Mouse (Mus musculus) spleen, postnatal 4 days (tissue): ENCODE measurements at regions not wholly inside any gene's neighbourhood (a gene's known extent, or its start where the extent isn't known, plus 50 kb on each side); places are given as distances from the start of the nearest gene placed in this dataset.

Source experiments
- DNase-seq, 2 experiments: peaks; one replicate each; pipeline ENCODE4 v3.0.0; 2022; ENCODE audit warnings: low spot score in 2 of 2

DNA sequence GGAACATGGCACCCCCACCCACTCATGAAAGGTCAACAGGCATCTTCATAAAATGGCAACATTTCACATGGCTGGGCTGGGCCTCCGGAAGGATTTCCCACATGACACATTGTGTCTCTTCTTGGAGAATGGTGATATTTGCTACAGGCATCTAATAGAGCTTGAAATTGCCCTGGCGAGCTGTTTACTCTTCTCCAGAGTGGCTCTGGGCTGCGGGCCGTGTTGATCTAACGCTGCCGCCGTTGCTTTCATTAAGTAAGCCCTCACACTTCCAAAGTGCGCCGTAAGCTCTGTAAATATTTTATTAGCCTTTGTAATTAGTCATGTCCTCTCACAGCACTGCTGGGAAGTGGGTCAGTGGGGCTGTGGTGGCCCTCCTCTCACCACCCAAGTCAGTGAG lies 164.4 kb upstream of the Ctnnb1 start:
- no peak for DNase-seq

DNA sequence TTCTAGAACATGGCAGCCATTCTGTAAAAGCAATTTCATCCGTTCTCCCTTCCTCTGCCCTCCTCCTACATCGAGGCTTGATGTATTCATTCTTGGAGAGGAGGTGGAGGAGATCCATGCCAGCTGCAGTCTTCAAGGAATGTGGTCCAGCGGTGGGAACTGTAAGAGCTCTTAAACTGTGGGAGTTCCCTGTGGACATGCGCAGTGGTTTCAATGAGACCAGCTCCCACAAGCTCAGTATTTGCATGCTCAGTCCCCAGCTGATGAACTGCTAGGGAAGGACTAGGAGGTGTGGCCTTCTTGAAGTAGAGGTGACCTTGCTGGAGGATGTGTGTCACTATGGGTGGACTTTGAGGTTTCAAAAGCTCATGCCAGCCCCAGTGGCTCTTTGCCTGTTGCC lies 163.7 kb upstream of the Ctnnb1 start:
- DNase-seq = no peak

DNA sequence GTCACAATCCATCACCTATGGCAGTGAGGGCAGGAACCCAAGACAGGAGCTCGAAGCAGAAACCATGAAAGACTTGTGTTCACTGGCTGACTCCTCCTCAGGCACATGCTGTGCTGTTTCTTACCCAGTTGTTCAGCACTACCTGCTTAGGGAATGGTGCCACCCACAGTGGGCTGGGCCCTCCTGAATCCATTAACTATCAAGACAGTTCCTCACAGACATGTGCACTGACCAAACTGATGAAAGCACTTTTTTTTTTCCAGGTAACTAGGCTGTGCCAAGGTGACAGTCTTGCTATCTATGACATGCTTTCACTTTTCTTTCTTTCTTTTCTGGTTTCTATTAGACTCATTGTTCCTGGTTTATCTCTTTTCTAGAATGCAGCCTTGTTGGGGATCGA lies 162.1 kb upstream of the Ctnnb1 start:
- DNase-seq = no peak

DNA sequence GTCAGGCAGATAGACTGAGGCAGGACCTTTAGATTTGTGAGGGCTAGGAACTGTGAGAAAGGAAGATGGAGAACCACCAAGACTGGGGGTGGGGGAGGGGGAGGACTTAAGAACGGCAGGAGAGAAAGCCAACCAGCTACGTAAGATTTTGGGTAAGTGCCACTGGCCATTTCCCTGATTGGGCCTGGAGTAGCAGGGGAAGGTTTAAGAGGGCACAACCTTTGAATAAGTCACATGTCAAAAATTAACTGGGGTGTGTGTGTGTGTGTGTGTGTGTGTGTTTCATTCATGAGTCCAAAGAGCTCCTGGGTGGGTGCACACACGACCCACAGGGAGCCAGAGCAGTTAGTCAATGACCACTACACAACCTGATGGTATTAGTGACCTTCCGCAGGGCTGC lies 161.6 kb upstream of the Ctnnb1 start:
- no peak for DNase-seq

DNA sequence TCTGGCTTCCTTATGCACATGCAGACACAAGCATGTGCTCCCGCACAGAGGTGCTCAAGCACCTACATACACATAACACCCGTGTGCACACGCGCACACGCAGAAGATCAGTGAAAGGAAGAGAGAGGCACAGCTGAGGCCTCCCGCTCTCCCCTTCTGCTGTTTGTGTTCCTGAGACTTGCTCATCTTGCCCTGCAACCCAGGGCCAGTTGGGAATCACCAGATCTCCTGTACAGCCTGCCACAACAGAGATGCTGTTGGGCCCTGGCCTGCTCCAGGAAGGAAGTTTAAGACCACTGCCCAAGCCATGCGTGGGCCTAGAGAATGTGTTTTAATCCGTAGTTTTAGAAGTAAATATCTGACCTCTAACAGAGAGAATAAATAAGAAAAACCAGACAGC lies 160.0 kb upstream of the Ctnnb1 start:
- no peak for DNase-seq

DNA sequence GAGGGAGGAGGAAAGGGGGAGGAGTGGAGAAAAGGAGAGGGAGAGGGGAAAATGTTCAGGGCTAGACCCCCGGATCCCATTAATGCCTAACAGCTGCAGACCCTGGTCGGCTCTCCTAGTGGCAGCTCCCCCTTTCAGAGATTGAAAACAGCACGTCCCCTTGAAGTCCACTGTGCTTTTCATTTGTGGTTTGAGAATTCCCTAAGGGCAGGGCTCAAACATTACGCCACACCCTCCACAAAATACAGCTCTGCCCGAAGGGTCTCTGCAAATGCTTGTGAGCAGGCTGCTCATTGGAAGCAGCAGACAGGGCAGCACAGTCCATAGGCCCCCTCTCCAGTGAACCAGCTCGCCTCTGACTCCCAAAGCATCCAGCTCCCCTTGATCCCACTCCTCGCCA lies 159.3 kb upstream of the Ctnnb1 start:
- DNase-seq = no peak

DNA sequence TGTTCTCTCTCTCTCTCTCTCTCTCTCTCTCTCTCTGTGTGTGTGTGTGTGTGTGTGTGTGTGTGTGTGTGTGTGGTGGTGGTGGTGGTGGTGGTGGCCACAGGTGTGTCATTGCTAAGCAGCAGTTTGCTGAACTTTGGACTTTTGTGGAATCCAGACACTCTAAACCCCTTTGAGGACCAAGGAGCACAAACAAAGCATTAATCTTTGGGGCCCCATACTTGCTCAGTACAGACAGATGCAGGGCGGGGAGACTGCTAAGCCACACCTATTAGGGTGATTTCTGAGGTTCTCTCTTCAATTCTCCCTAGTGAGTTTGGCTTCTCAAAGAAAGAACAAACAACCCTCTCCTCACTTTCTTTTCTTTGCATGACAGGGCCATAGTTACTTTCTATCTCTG lies 158.1 kb upstream of the Ctnnb1 start:
- DNase-seq = no peak

DNA sequence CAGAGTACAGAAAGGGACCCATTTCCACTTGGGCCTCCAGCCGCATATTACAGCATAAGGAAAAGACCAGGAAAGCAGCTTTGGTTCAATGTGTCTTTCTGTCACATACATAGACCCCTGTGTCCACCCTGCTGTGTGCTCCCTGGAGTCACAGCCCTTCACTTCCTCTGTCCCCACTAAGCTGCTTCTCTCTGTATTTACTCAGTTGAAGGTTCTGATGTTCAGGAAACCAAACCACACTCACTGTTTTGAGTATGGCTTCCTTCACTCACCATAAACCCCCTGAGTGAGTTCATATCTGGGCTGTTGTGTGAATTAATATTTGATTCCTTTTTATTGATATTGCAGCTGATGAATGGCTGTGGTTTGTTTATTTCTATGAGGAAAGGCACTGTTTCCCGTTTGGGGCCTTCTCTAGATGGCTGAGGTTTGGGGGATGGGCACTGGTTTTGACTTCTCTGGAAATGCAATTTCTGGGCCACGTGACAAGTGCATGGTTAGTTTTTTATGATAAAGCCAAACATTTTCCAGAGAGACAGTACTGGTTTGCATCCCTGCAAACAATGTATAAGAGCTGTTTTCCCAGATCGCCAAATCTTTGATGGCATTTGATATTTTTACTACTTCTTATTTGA lies 157.0 kb upstream of the Ctnnb1 start:
- DNase-seq = no peak

DNA sequence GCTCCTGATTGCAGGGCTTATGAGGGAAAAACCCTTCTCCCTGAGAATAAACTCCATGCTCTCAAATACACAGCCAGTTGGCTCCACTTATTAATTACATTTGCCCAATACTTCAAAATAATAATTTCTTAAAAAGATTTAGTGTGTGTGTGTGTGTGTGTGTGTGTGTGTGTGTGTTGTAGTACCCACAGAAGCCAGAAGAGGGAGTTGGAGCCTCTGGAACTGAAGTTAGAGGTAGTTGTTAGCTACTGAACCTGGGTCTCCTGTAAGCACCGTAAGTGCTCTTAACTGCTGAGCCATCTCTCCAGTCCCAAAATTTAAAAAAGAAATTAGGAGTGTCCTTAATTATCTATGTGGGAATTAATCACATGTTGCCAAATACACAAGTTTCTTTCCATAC lies 154.8 kb upstream of the Ctnnb1 start:
- DNase-seq = no peak

DNA sequence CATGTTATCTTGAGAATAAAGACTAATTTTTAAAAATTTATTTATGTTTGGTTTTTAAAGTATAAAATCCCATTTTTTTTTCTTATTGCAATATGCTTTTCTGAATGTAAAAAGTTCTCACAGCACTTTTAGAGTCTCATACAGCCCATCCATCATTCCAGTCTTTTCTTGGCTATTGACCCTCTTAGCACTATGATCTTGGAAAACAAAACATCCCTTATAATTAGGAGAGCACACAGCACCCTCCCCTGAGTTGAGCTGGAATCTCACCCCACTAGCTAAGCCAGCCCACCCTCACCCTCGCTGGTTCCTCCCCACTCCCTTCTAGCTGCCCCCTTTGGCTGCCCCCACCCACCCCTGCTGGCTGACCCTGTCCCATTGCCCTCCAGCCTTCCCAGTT lies 154.2 kb upstream of the Ctnnb1 start:
- no peak for DNase-seq

DNA sequence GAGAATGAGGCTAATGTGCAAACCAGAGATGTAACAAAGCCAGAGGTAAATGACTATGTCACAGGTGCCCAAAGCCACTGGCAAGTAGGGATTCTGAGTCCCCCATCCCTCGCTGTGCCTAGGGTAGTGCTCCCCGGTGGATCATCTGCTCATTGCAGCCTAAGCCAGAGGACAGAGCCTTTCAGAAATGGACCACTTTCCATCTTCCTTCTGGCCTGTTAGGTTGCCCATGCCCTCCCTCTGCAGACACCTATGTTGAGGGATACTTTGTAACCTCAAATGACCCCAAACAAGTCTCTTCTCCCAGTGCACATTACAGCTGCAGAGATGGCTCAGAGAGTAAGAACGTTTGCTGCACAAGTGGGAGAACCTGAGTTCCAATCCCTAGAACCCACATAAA lies 153.3 kb upstream of the Ctnnb1 start:
- no peak for DNase-seq

DNA sequence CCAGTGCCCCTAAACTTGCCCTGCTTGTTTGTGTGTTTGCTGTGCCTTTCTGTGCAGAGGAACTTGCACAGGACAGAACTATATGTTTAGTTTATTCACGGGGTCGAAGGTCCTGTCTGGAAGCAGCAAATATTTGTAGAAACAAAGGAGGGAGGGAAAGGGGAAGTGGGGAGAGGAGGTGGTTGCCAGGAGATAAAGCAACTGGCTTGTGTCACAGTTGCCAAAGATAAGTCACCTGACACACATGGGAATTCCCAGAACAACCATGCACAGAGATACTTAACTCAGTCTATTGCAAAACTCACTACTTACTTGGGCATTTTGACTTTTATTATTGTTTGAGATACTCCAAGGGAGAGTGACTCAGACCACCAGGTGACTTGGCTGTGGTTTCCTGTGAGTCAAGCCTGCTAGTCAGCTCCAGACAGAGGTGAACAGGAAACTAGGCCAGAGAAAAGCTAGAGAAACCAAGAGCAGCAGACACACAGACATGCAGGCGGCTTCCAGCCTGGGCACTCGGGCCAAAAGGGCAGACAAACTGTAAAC lies 152.5 kb upstream of the Ctnnb1 start:
- DNase-seq = no peak

DNA sequence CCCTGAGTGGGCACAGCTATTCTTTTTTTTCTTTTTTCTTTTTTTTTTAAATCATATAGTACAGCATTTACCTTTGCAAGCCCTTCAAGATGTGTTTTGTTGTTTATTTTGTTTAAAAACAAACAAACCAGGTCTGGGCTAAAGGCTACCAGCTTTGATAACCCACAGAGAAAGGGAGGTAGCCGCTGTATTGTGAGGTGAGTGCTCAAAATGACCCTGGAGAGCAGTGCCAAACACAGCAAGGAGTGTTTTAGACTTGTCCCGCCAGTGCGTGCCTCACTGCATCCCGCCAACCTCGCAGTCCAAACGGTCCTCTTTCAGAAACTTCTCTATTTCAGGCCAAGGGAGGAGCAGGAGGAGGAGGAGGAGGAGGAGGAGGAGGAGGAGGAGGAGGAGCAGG lies 152.0 kb upstream of the Ctnnb1 start:
- no peak for DNase-seq

DNA sequence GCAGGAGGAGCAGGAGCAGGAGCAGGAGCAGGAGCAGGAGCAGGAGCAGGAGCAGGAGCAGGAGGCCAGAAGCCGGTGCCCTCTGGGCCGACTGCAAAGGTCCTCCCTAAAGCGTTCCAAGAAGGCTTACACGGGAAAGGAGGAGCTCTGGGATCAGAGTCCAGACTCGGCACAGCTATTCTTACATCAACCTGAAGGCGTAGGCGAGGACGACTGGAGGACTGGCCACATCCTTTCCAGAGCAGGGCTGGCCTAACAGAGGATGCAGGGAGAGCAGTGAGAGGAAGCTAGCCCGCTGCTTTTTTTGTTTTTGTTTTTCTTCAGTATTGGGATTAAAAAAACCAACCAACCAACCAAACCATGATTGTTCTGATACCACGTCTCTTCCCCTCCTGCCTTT lies 151.5 kb upstream of the Ctnnb1 start:
- DNase-seq = no peak

DNA sequence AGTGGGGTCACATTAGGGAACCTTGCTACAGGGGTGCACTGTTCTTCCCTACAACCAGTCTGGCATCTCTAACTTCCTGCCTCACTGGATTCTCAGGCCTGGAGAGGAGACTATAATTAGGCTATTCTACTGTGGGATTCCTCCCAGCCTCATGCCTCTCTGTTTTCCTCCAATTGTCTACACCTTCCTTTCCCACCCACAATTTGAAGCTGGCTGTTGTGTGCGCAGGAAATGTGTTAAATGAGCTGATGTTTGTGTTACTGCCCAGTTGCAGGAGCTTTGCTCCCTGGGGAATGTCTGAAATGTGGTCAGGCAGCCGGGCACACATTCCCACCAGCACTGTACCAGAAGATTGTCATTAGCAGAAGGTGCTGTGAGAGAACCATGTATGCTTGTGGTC lies 150.6 kb upstream of the Ctnnb1 start:
- no peak for DNase-seq

DNA sequence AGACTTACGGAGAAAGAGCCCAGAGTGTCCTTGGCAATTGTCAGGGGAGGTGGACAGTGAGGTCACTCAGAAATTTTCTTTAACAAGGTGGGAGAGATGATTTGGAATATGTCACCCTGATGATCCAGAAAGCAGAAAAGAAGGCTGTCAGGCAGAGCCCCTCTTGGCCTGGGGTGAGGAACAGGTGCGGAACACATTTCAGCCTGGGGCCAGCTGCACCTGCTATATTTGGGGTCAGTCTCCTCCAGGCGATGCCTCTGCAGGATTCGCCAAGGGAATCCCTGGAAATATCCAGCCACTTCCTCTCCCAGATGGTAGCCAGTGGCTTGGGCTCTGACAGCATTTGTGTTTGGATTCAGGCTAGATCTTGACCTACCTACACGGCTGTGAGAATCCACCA lies 134.8 kb upstream of the Ctnnb1 start:
- DNase-seq = no peak

DNA sequence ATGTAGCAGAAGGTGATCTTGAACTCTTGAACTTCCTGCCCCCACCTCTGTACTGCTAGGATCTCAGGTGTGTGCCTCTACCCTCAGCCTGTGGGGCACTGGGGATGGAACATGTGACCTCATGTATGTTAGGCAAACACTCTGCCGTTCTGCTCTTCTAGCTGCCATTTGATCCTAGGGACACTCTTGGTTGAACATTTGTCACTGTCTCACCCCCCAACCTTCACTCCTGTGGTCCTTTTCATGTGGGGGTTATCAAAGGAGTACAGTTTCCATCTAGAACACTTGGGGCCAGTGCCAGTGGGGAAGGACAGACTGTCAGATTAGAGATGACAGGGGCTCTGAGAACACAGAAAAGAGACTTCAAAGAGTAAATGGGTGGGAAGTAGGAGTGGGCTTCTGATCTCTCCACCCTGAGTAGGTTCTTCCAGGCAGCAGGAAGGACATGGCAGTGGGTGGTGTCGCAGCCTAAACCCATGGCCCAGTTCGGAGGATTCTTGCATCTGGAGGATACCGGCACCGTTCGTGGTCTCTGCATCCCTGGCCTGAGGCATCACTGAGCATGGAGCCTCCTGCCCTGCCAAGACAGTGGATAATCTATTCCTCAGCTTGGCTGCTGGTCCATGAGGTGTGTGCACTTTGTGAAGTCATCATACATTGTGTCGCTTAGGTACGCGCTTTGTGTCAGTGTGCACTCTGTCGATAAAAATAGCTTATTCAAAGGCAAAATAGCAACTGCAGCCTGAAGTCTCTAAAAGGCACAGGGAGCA lies 132.7 kb upstream of the Ctnnb1 start:
- DNase-seq = no peak

DNA sequence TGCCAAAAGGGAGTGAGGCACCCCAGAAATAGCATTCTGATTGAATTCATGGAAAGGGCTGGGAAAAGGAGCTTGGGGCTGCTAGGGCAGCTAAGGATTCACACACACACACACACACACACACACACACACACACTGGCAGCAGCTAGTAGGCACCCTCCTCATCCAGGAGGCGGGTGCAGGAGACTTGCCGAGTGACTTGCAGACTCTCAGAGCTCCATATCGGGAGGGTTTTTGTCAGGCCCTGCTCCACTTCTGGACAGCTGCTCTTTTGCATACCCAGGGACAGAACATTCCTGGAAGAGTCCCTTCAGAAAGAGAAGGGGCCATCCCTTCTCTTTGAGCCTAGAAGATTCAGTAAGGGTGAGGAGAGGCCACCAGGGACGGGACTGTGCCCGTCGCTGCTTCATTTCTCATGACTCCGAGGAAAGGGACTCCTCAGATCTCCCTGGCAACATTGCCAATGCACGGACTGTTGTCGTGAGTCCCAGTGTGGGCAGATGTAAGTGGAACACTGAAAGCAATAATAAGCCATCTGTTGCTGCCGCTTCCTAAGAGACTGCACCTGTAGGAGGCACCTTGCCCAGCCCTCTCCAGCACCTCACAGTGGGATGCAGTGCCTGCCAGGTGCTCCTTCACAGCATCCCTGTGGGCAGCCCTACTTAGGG lies 130.9 kb upstream of the Ctnnb1 start:
- DNase-seq = no peak

DNA sequence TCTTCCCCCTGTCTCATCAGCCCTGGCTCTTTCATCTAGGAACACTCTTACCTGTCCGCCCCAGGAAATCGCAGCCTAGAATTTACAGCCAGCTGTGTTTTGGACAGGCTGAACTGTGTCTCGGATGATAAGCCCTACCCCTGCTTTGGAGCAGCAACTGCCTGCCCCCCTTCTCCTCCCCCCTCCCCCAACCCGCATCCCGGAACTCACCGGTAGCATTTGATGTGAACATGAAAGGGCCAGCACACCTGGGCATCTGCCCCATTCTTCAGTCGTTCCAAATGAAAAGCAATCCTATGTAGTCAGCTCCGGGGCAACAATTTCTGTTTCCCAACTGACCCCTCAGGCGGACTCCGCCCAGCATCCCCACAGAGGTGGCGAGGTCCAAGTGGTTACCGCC lies 130.1 kb upstream of the Ctnnb1 start:
- no peak for DNase-seq

DNA sequence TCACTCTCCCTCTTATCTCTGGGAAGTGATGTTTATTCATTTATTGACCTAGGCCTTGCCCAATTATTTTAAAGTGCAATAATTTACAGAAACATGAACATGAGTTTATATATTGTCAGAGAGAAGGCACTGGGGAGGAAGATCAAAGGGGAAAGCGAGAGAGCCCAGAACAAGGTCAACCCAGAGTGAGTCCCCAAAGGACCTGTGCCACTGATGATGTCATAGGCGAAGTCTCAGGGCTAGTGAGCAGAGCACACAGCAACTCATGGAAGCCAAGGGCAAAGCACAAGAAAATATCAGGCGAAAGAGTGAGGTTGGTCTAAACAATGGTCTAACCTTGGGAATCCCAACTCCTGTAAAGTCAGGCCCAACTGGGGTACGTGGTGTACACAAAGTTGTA lies 126.4 kb upstream of the Ctnnb1 start:
- no peak for DNase-seq

DNA sequence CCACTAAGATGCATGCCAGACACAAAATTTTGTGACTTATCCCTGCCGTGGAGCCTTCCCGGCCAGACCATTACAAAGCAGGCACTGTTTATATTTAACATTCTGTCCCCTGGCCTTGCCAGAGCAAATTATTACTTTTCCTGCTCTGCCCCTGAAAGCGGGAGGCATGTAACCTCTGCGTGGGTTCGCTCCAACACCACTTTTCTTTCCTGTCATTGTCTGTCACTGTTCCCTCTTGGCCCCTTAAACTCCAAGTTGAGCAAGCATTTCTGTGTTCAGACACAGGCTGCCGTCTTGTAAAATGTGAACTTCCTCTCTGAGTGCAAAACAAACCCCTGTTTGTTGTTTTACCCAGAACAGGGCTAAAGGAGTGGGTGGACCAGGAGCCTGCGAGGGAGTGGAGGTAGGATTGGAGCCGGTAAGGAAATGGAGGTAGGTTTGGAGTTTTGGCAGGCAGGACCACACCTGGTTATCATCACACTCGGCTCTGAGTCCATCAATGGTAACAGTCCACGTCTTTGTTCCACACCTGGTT lies 124.2 kb upstream of the Ctnnb1 start:
- DNase-seq = no peak

DNA sequence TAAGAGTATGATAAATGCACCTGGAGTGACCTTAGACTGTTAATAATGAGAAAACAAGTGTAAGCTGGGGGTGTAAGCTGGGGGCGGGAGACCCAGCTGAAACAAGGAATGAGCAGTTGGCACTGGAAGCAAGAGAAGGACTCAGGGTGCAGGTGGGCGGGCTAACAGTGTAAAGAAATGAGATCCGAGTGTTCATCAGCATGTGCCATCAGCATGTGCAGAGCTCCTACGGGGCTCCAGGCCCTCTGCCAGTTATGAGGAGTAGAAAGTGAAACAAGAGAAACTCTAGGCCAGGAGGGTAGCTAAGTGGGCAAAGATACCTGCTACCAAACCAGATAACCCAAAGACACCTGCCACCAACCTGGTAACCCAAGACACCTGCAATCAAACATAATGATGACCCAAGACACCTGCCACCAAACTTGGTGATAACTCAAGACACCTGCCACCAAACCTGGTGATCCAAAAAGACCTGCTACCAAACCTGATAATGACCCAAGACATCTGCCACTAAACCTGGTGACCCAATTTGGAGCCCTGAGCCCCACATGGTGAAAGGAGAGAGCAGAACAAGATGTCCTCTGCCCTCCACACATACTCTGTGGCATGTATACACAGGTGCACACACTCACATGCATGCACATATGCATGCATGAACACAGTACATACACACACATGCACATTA lies 120.1 kb upstream of the Ctnnb1 start:
- no peak for DNase-seq
